Mouse (Mus musculus) spleen, embryonic (tissue): ENCODE measurements around the gene Smap1.

Experiments
- CTCF ChIA-PET: fragments of 350-600 bp; sonication (Branson Sonifier 250); formaldehyde crosslinking; loops from one replicate; lab custom pipeline; 2022; lab: Charles Lee

Gene Smap1

DNA sequence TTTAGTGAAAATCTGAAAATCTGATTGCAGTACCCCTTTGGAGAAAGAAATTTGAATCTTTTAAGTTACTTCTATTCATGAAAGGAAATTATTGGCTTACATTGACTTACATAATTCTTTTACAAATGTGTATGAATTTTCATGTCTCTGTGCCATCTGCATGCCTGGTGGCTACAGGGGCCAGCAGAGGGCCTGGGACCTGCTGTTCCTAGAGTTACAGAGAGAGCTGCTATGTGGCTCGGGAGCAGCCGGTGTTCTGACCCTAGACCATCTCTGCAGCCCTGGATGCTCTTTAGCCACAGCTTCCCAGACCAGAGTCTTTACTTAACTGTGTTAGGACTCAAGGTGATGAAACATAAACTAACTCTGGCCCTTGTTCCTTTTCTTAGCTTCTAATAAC lies 1.8 kb downstream of the Smap1 start:
- CTCF ChIA-PET, result interaction anchor here (0.7 kb wide), 1 partner anchor 74 kb away, joined by 5 read pairs; no protein-coding TSS in a partner anchor

DNA sequence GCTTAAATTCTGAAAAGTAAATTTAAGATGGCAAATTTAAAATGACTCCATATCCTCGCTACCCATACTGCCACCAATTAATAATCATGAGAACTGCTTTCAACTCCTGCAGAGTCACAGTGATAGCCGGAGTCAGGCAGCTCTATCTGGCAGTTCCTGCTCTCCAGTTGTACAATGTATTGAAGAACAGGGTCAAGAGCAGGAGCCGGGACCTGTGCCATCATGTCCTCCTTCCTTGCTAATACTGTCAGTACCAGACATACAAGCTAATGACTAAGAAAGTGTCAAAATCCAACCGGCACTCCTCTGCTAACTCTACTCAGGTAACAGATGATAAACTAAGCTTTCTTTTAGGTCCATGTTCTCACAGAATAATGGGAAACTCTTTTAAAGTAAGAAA lies 3.0 kb downstream of the Smap1 start:
- CTCF ChIA-PET, result interaction anchor here (0.7 kb wide), 1 partner anchor 528 kb away, joined by 4 read pairs; no protein-coding TSS in a partner anchor

DNA sequence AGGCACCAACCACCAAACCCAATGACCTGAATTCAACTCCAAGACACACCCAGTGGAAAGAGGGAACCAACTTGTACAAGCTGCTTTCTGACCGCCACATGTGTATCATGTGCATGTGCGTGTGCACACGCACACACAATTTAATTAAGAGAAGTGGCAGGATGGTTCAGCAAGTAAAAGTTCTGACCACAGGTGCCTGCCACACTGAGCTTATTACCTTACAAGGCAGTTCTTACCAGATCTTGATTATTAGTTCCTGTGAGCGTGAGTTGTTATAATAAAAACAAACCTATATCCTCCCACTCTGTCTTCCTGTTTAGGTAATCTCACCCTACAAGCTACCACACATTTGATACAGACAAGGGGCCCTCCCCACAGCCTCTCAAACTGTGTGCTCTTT lies 6.6 kb downstream of the Smap1 start:
- CTCF ChIA-PET, result no interaction called here

DNA sequence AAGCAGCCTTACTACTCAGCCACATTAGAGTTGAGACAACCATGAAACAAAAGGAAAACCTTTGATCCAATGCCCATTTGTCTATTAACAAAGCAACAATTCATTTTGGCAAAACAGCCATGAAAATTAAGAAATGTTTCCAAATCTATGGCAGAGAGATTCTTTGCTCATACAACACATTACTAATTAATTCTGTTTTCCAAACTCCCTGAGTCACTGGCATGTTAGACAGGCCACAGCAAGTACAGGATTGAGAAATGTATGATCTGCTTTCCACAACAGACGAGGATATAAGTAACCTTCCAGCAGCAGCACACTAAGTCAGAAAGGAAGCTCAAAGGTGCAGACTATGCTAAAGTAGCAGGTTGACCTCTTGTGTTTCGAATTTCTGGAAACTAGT lies 9.1 kb downstream of the Smap1 start:
- CTCF ChIA-PET, result no interaction called here

DNA sequence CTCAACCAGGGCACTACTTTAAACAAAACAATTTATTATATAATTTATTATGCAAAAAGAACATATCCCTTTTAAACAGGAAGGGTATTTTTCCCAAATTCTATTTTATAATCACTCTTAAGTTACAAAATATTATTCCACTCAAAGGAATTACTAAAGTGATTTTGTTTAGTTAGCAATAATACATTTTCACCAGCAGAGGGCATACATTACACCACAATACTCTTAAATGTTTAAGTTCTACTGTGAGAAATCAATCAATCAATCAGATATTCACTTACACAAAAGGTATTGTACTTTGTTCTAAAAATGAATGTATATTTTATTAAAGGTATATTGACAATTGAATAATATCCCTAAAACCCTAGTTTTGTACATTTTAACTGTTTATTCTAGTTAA lies 16.0 kb downstream of the Smap1 start:
- CTCF ChIA-PET, result no interaction called here

DNA sequence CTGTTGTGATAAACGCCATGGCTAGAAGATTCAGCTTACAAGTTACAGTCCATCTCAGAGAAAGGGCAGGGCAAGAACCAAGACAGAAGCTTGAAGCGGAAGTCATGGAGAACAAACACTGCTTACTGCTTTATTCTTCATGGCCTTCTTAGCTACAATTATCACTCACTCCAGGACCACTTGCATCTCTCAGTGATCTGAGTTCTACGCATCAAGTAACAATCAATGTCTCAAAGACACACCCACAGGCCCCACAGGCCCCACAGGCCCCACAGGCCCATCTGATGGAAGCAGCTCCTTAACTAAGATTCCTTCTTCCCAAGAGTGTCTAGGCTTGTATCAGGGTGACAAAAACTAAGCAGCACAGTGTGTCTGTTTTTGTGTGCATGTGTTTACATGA lies 18.8 kb downstream of the Smap1 start:
- CTCF ChIA-PET, result interaction anchor here (0.7 kb wide), 1 partner anchor 23 kb away, joined by 3 read pairs; no protein-coding TSS in a partner anchor

DNA sequence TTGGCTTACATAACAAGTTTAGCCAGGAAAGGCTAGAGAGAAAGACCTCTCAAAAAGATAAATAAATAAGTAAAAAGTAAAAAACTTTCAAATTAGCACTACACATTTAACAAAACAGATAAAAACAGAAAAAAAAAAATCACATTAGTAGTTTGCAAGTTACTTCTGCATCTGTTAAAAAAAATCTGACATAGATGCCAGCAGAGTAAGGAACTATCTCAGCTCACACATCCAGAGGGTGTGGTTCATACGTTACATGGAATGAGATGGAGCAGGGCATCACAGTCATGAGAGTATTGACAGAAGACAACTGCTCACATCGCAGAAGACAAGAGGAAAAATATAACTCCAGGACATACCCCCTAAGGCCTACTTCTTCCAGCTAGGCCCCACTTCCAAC lies 19.4 kb downstream of the Smap1 start:
- CTCF ChIA-PET, result interaction anchor here (0.7 kb wide), 1 partner anchor 24 kb away, joined by 3 read pairs; no protein-coding TSS in a partner anchor

DNA sequence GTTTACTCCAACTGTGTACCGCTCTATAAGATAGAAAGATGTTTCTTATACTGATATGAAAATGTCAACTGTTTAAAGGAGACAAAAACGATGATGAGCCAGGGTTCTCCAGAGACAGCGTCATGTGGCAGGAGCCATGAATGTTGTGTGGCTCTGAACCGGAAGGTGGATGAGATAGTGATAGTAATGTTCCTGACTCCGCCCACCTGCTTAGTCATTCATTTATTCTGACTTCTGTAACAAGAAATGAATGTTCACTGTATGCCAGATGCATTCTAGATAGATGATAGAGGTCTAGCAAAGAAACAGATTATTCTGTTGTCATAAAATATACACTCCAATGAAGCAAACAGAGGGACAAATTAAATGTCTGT lies 22.5 kb downstream of the Smap1 start:
- CTCF ChIA-PET, result no interaction called here

DNA sequence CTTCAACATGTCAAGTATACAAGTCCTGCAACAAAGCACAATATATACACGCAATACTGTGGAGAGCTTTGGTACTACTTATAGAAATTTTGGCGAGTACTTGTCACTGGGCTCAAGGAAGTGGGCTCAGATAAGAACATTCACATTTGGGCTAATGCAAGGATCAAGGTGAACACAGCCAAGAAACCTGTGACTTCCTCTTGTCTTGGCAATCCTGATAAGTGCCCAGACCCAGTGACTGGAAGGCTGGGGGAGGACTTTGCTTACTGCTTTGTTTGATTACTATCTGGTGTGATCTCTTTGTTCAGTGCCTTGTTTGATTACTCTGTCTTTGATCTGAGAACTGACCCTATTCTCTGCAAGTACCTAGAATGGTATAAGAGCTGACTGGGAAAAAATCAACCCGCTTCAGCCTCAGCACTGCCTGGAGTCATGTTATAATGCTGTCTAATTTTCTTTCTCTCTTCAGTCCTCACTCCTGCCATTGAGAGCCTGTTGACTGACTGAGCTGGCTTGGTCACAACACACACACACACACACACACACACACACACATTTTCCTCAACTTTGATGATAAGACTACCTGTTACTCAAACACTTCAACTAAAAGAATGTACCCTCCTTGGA lies 23.0 kb downstream of the Smap1 start:
- CTCF ChIA-PET, result no interaction called here

DNA sequence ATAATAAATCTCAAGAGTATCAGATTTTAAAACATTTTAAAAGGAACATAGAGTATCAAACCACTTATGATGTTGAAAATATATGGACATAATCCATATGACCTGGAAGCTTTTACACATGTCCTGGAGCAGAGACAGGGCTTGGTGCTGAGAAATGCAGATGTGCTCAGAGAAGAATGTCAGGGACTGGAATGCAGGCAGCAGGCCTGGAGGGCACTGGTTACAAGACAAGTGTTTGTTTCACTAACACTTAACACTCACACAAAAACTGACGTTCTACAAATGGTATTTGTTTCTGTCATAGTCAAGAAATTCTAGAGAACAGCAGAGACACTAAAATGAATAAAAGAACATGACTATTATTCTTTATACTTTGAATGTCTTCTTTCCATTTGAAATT lies 30.0 kb downstream of the Smap1 start:
- CTCF ChIA-PET, result interaction anchor here (0.6 kb wide), 1 partner anchor 16 kb away, joined by 4 read pairs; no protein-coding TSS in a partner anchor

DNA sequence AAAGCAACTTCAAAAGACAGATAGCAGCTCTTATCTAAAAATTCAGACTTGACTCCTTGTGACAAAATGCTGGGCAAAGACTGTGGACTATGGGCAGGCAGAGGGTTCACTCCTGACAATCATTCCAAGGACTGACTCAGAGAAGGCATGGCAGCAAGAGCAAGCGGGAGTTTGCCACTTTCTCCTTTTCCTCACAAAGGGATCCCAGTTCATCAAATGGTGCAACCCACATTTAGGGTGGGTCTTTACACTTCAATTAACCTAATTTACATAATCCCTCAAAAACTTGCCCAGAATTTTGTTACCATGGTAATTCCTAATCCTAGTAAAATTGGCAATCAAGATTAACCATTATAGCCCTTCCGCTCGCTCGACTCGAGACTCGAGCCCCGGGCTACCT lies 37.2 kb downstream of the Smap1 start:
- CTCF ChIA-PET, result no interaction called here

DNA sequence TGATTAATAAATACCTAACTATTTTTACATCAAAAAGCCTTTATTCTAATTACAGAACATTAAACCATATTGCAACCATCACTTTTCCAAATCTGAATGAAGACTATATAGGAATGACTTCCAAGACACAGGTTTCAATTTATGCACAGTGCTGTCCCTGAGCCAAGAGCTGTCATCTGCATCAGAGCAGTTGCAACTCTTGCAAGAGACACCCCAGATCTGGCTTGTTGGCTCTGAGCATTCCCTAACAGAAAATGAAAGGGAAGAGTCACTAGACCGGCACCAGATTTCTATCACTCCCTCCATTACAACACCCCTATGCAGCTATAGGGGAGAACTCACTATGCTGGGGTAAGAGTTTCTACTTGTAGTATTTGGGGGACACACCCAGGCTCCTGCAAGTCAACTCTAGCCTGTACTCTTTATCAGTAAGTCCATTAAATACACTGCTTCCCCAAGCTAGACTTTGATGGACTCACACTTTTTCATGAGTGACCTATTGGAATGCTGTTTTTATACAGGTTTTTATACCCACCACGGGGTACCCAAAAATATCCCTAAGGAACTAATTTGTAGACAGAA lies 37.9 kb downstream of the Smap1 start:
- CTCF ChIA-PET, result no interaction called here

DNA sequence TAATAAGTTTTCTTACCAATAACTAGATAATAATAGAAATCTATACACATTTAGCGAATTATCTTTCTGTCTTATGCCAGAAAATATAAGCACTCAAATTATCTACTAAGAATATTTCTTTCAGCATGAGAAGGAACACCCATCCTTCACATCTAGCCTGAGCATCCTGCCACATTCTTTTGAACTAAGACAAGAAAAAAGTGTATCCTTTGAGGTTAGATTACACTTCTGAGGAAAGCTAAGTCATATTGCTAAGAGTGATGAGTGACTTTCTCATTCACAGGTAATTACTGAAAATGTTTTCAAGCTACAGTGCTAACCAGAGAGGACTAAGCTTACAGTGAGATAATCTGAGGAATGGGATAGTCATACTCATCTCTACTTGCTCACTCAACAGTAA lies 39.4 kb downstream of the Smap1 start:
- CTCF ChIA-PET, result interaction anchor here (0.6 kb wide), 1 partner anchor 229 kb away, joined by 3 read pairs; no protein-coding TSS in a partner anchor

DNA sequence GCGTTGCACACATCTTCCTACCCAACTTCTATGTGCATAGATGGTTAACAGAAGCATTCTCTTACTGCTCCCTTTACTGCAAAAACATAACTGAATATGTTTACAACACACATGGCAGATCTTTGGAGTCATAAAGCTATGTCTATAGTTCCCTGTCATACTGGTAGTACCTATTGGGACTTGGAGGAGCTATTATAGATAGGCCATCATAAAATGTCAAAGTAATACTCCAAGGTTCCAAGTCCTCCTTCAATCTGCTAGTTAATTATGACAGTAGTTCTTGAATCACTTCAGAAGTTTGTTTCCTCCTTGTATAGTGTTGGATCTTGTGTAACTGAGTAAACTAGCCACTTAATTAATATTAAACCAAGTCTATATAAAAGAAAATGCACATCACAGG lies 49.9 kb downstream of the Smap1 start:
- CTCF ChIA-PET, result no interaction called here

DNA sequence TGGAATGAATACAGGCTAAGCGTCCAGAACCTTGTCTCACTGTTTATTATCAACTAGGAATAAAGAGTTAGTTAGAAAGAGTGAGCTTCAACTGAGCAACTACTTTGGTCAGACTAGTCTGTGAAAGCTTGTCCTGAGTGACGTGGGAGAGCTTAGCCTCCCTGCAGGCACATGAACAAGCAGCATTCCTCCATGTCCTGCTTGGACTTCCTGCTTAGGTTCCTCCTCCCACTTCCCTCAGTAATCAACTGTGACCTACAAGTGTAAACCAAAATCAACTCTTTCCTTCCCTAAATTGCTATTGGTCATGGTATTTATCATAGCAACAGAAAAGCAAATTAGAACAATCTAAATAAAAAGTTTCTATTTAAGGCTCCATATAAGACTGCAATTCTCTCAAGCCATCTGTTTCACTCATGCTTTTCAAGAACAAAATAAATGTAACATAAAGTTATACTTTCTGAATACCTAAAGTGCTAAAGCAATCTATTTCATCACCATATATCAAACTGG lies 54.7 kb downstream of the Smap1 start:
- CTCF ChIA-PET, result no interaction called here

DNA sequence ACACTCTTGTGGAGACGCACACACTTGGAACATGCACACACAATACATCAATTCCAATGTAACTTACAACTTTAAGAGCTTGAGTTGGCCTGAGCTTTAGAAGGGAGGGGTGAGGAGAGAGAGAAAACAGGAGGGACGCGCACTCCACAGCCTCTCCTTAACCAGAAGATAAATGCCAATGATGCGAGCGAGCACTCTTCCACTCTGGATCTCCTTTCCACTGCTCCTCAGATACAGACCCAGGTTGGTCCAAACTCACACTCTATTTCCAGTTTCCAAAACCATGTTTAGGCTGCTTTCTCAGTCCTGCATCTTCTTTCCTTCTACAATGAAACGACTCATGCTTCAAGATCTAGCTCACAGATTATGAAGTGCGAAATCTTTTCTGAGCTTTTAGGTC lies 56.6 kb downstream of the Smap1 start:
- CTCF ChIA-PET, result no interaction called here

DNA sequence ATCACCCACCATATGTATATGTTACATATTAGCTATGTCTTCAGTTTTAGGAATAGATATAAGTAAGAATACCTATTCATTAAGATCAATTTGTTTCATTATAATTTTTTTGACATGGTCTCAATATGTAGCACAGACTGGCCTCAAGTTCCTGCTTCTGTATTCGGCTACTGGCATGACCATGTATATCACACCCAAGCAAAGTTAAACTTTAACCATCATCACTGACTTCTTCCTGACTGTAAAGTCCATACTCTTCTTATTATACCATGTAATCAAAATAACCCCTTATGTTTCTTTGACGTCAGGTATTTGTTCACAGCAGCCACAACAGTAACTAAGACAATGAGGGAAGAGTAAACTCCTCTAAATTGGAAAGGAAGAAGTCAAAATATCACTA lies 61.2 kb downstream of the Smap1 start:
- CTCF ChIA-PET, result no interaction called here

DNA sequence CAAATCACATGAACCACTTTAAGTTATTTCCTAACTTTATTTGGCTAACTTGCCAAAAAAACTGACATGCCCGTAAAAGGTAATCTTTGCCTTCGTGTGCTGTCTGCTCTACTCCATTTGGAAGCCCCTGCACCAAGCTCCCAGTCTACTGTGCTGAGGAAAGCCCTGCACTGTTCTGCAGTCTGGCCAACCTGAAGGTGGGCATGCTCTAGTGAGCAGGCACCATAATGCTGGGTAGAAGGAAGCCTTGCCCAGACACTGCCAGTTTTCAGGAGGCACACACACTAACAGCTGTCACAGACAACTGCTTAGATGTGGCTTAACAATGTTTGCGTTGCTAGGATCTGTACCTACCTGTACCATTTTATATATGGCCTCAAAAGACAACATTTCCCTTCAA lies 66.5 kb downstream of the Smap1 start:
- CTCF ChIA-PET, result no interaction called here

DNA sequence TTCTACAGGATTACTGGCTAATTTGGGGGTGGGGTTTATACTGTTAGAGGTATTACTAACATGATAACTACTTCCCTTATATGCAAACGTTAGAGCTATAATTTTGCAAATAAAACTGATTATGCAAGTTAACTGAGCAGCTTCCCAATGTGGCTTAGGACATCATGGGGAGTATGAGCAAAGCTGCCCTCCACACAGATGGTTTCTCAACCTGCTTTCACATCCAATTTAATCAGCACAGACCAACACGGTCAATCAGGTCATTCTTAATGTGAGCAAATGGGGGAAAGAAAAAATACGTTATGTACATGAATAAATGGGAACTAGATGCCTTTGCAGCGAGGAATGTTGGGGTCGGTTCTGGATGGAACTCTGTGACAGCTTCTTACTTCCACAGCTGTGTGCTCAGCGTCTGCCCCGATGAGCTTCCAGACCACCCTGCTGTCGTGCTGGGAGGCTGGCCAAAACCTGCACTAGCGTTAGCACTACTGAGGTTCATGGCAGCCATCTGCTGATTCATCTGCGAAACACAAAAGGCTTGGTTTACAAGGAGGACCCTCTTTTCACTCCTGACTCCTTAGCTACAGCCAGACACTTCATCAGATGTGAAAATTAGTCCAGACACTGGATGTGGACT lies 76.0 kb downstream of the Smap1 start:
- CTCF ChIA-PET, result interaction anchor here (0.5 kb wide), 1 partner anchor 74 kb away, joined by 5 read pairs; no protein-coding TSS in a partner anchor

DNA sequence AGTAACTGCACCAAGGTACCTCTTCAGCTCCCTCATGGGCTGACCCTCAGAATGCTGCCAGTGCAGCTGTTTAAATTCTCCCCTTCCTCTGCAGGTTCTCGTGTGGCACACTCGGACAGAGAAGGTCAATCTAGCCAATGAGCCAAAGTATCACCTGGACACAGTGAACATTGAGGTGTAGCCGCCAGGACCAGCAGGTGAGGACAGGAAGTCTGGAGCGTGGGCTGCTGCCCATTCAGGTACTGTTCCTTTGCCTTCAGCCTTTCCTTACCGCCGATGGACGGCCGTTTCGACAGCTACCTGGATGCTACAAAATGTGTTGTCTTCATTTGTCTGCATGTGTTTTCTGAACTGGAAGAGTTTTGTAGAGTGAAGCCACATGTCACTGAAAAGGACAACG lies 77.1 kb downstream of the Smap1 start:
- CTCF ChIA-PET, result interaction anchor here (0.6 kb wide), 1 partner anchor 296 kb away, joined by 4 read pairs; no protein-coding TSS in a partner anchor

DNA sequence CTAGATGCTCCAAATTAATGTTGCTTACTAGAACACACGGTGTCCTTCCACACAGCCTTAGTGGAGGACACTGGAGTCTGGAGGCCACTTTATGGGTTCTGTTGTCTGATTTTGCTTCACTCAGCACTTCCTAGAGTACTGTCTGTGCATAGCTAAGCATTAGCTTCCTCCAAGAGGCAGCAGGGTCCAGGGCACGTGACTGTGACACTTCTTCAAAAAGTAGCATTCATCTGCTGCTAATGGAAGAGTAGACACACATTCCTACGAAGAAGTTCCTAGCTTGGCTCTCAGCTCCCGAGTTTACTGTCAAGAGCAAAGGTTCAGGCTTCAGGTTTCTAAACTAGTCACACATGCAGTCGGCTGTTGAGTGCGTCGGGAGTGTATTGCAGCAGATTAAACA lies 78.3 kb downstream of the Smap1 start:
- CTCF ChIA-PET, result no interaction called here

DNA sequence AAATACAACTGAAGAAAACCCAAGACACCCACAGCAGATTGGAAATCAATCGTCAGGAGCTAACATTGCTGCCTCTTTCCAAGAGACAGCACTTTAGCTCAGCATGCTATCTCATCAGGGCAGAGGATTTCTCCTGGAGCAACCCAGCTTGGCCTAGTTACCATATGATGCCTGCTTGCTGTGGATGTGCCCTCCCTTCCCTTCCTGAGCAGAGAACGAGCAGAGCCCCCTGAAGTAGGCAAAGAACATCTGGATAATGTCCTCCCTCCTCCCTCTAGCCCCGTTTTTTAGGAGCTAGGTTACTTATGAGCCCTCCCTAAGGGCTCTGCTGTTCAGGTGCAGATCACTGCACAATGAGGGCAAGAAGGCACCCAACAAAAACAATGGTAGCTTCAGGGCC lies 79.5 kb downstream of the Smap1 start:
- CTCF ChIA-PET, result no interaction called here

DNA sequence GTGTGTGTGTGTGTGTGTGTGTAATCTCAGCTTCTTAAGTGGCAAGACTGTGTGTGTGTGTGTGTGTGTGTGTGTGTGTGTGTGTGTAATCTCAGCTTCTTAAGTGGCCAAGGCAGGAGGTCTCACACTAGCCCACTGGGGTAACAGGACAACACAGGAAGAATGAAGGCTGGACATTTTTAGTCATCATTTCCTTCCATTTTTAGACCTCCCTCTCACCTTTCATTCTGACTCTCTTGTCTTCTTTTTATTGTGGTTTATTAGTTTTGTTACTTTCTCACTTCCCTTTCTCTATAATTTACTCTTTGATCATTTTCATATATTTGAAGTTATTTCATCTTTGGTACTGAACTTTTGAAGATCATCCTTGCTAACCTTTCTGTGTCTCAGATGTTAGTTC lies 81.2 kb downstream of the Smap1 start:
- CTCF ChIA-PET, result no interaction called here
